Mouse (Mus musculus): ENCODE measurements around the gene Lrrc7.

Lrrc7 gene

GRCm38 (mm10) chr3:158561987-158562360, at the start of gene Lrrc7:
Gene Lrrc7, minus strand, starts transcription at chr3:158562221.
- DNase-seq = no peak

GRCm38 (mm10) chr3:158607065-158607464, 45.0 kb upstream of the Lrrc7 start:
- DNase-seq = no peak

GRCm38 (mm10) chr3:158605274-158605673, 43.3 kb upstream of the Lrrc7 start:
- DNase-seq = no peak

- no peak for DNase-seq
Measured at GRCm38 (mm10) chr3:158561256-158561986, 600 bp downstream of the Lrrc7 start.

DNA sequence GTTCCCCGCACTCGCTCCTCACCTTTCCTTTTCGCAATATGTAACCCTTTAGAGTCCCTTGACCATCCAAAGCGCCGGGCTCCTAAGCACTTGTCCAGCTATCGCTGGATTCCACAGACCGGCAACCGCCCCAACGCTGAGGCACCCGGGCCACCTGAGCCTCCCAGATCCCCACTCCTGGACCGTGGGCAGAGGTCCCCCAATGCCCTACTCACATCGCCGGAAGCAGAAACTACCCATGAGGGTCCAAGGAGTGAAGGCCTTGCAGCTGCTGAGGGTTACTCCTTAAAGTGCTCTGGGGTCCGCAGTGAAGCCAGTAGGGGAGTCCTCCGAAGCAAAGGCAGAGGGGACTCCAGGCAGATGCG, 1.1 kb downstream of the Lrrc7 start:
- no peak for DNase-seq

DNA sequence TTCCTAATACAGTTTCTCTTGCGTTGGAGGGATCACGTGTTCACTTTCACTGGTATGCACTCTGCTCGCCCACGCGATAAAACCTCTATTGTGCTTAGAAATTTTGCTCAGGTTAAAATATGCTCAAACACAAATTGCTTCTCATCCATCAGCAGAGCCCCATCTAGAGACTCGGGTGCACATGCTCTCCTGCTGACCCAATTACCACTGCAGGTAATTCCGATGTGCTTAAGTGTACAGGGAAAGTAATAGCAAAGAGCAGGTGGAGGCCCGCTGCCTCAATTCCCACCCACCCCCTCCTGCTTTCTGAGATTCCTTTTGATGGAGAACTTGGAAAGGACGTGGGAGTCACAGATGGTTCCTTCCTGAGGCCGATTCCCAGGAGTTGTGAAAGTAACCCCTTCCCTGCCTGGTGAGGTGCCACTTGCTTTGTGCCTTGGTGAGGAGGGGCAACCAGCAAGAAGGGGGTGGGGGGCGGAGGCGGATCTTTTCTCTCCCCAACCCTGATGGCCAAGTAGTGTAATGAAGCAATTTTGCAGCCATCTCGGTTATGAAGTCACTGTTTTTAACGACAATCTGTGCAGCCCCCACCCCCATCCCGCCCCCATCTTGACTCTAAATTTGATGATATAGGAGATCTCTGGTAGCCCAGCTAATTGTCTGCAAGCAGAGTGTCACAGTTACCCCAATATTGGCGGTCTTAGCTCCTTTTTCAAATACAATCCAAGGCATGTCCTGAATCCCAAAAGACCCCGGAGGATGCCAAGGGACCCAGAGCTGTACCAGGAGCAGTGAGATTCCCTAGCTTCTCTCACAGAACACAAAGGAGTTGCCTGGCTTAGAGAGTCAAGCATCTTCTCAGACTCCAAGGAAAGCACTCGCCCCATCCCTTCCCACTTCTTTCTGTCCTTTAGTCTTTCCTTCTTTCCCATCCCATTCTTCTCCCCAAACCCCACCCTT, 2.0 kb downstream of the Lrrc7 start:
- no peak for DNase-seq

DNA sequence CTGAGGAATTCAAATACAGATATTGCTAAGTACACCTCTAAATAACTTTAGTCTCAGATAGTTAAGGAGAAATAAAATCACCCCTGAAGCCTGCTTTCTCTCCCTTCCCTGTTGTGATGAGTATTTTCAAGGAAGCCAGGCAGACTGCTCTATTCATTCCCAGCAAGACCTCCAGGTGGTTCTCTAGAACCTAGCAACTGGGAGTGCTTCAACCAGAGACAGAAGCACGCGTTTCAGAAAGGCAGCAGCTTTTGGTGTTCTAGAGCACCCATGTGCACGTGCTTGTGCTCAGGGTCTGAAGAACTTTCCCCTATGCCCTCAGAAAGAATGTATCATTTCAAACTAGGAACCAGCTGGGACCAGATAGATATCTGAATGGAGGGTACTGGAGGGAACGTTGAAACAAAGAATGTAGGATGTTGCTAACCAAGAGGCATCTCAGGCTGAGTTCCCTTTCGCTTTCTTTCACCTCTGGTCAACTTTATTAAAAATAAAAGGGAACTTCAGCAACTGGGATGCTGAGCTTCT, 2.8 kb downstream of the Lrrc7 start:
- no peak for DNase-seq

- no peak for DNase-seq
Measured at GRCm38 (mm10) chr3:158558631-158559030, 3.4 kb downstream of the Lrrc7 start.

DNA sequence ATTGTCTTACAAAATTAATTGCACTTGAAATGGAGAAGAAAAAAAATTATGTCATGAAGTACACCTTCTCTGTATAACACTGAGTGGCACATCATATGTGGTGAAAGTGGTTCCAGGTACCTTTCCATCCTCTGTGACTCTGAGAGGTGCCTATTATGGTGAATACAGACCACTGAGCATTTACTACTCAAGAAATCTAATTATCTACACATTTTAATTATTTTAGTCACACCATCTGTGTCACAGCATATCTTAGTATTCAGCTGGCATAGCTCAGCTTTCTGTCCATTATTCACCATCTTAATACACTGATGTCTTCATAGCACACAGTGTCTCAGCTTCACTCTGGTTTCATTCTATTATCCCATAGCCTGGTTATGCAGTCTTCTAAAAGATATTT, 7.7 kb downstream of the Lrrc7 start:
- DNase-seq = no peak

DNA sequence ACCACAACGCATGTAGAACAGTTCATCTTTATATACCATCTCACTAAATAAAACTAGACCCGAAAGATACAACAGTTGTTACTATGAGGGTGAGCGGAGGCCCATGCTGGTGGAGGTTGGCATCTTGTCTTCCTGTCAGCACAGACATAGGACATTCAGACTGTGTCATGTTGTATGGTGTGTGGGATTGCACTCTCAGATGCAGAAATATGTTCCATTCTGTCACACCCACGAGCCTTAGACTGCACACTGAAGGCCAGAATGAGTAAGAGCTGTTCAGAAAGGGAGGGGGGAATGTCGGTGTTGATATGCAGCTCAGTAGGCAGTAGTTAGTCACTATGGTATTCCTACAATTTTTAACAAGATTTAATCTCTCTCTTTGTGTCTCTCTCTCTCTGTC, 9.9 kb downstream of the Lrrc7 start:
- DNase-seq = no peak

GRCm38 (mm10) chr3:158543481-158543880, 18.5 kb downstream of the Lrrc7 start:
- no peak for DNase-seq

DNA sequence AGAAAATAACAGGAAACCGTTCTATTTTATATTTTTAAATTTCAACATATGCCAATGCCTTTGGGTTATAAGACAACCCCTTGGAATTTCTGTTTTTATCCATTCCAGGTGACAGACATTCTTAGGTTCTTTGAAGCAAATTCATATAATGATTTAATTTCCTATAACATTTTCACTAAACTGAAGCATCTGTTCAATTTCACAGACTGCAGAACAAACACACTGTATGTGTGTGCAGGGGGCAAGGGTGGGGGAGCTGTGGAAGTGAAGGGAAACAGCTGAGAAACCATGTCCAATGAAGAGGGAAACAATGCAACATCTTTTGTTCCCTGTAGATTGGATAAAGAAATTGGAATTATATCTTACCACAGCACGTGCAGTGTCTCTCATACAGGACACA, 29.2 kb downstream of the Lrrc7 start:
- DNase-seq = no peak

- DNase-seq = no peak
Measured at GRCm38 (mm10) chr3:158528471-158528870, 33.5 kb downstream of the Lrrc7 start.

DNA sequence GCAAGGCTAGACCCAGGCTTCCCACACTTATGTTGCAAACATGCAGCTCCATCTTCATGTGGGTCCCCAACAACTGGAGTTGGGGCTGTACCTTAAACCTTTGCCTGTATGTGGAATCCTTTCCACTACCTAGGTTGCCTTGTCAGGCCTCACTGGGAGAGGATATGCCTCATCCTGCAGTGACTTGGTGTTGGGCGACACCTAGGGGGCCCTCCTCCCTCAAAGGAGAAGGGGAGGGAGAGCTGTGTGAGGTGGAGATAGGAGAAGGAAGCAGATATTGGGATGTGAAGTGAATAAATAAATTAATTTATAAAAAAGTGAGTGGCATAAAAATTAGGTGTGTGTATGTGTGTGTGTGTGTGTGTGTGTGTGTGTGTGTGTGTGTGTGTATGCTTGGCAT, 68.3 kb downstream of the Lrrc7 start:
- no peak for DNase-seq

DNA sequence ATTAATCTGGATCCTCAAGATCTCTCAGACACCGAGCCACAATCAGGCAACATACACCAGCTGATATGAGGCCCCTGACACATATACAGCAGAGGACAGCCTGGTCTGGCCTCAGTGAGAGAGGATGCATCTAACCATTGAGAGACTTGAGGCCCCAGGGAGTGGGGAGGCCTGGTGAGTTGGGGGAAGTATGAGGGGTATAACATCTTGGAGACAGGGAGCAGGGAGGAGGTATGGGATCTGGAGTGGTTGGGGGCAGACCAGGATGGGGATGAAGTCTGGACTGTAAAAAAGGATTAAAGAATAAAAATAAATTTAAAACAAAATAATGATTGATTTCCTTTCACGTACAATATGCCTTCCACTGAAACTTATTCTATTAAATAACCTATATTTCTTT, 82.3 kb downstream of the Lrrc7 start:
- DNase-seq = no peak

- no peak for DNase-seq
Measured at GRCm38 (mm10) chr3:158400600-158400999, 161.4 kb downstream of the Lrrc7 start.

- no peak for DNase-seq
Measured at GRCm38 (mm10) chr3:158391534-158391933, 170.5 kb downstream of the Lrrc7 start.

GRCm38 (mm10) chr3:158388076-158388454, 174.0 kb downstream of the Lrrc7 start:
- DNase-seq = no peak

- no peak for DNase-seq
Measured at GRCm38 (mm10) chr3:158387413-158388075, 174.5 kb downstream of the Lrrc7 start.

DNA sequence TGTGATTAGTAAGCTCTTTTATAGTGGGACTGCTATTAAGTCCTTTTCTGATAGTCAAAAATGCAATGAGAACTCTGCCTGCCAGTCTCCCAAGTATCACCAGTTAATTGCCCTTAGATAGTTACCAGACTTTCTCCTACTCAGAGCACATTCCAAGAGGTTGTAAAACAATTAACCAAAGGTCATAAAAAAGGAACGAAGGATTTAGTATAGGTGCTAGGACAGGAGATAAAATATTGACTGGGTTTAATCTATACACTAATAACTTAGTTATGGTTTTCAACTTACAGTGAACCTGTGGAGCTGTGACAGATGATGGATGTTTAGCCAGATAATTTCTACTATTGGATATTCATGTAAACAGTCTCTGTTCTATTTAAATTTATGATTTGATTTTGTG, 175.2 kb downstream of the Lrrc7 start:
- no peak for DNase-seq

DNA sequence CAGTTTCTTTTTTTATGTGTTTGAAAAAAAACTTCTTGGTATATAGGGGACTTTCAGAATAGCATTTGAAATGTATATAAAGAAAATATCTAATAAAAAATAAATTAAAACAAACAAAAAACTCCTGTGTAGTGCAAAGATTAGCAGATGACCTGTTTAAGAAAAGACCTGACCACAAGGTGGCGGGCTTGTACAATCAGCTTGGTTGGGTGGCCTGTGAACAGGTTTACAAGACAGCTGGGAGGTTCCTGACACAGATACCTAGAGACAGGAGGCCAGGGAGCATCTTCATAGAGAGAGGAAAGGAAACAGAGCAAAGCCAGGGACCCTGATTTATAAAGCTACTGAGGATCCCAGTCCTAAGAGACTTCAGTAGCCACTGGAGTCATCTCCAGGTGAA, 186.1 kb downstream of the Lrrc7 start:
- DNase-seq = no peak

GRCm38 (mm10) chr3:158369169-158369568, 192.9 kb downstream of the Lrrc7 start:
- DNase-seq = no peak

DNA sequence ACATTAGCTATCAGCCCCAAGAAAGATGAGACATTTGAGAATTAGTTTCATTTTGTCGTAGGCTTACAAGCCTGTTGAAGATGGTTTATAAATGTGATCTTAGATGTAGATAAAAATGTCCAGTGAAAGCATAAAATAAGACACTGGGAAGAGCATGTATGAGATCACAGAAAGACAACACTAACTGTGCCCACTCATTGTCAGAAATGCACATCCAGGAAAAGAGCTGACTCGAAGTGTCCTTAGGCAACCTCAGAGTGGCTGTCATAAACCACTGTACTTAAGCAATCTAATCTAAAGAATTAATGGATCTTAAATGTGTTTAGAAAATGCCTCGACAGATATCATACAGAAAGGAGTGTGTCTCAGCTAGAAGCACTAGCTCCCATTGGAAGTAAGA, 196.2 kb downstream of the Lrrc7 start:
- DNase-seq = no peak
